Mouse (Mus musculus) liver, embryonic 16.5 days (tissue): ENCODE measurements around the gene Plekhm3. TPM values are rescaled to one million over a fixed set of nuclear protein-coding genes. Genes with fewer than 3 reads are reported as not detected.
A peak's percentile ranks its signal among the peaks of the same experiment; 100 is the strongest.

Experiments used
- ATAC-seq: fragments of 200-750 bp; cut with Nextera tagmentation; 2 replicates; pipeline ENCODE4 v1.8.0; 2017; ENCODE audit warnings: low read depth, mild to moderate bottlenecking, moderate number of reproducible peaks, moderate library complexity
- H3K27ac ChIP-seq: fragments of 300-500 bp; sonication (generic); 2 replicates; pipeline ENCODE4 v1.5.1; 2014; ENCODE audit warnings: mild to moderate bottlenecking, low read length
- H3K27me3 ChIP-seq: fragments of 300-500 bp; sonication (generic); 2 replicates; pipeline ENCODE4 v1.6.1; 2014; ENCODE audit warnings: low read depth, low read length, mixed read lengths; ENCODE audit not compliant: control insufficient read depth, insufficient read depth
- H3K36me3 ChIP-seq: fragments of 300-500 bp; sonication (generic); 2 replicates; pipeline ENCODE4 v1.6.1; 2014; ENCODE audit warnings: mild to moderate bottlenecking; ENCODE audit not compliant: control insufficient read depth, insufficient read depth
- H3K4me1 ChIP-seq: fragments of 300-500 bp; sonication (generic); 2 replicates; pipeline ENCODE4 v1.6.1; 2014; ENCODE audit warnings: low read depth, low read length, mixed read lengths; ENCODE audit not compliant: control insufficient read depth
- H3K4me2 ChIP-seq: fragments of 300-500 bp; sonication (generic); 2 replicates; pipeline ENCODE4 v1.6.1; 2014; ENCODE audit warnings: low read depth, low read length, mixed read lengths
- H3K4me3 ChIP-seq: fragments of 300-500 bp; sonication (generic); 2 replicates; pipeline ENCODE4 v1.5.1; 2014; ENCODE audit warnings: low read depth, mild to moderate bottlenecking, low read length
- H3K9ac ChIP-seq: fragments of 300-500 bp; sonication (generic); 2 replicates; pipeline ENCODE4 v1.6.1; 2014; ENCODE audit warnings: low read depth, low read length
- H3K9me3 ChIP-seq: fragments of 300-500 bp; sonication (generic); replicated peaks from 2 replicates; pipeline ENCODE4 v1.6.1; 2016; ENCODE audit warnings: low read length; ENCODE audit not compliant: control insufficient read depth
- WGBS: fragments of 180-500 bp; shearing (Covaris S2); extraction: QIAGEN DNeasy Blood & Tissue Kit; methylation state at CpG from one replicate; pipeline ENCODE4 v1.1.7; 2014; ENCODE audit not compliant: insufficient replicate concordance; 5-methylcytosine and 5-hydroxymethylcytosine counted together
- polyA plus RNA-seq: library from polyadenylated mRNA; unstranded; fragments of >200 nt; fragmentation: Nextera tagmentation; extraction: Ambion mirVana; gene quantifications from 2 replicates; pipeline ENCODE4 v1.2.1, GENCODE M21; 2015

Plekhm3 gene
- polyA plus RNA-seq, 1 experiment from 2014 or later: 2.5 TPM

DNA sequence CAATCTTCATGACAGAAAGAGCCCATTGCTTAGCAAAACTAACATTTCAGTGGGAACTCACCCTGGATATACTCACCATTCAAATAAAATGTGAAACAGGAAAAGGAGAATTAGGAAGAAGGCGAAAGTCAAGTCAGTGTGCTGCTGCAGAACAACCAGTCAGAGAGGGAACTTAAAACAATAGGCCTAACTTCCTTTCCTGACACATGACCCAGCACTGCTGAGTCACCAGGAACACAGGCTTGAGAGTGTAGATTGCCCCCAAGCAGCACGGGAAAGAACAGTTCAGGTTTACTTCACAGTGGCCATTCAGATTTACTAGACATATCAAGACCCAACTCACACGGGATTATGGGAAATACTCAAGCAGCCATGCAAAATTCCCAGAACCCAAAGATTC, 80.3 kb downstream of the Plekhm3 start:
- no peak overlapping the region for H3K4me2 ChIP-seq
- H3K4me3 ChIP-seq: no peak overlapping the region
- H3K36me3 ChIP-seq: no peaks in the 10 kb centered on the region
- no peak overlapping the region for H3K9ac ChIP-seq
- 20% methylated on average over 3 of the region's 3 CpGs for WGBS
- H3K4me1 ChIP-seq: no peaks in the 10 kb centered on the region
- no peaks in the 10 kb centered on the region for H3K9me3 ChIP-seq
- no peaks in the 10 kb centered on the region for H3K27me3 ChIP-seq
- no peak overlapping the region for H3K27ac ChIP-seq
- ATAC-seq: peak; percentile 39; the same call in 1 of the 2 replicates

GRCm38 (mm10) chr1:64875712-64876111, 80.9 kb downstream of the Plekhm3 start:
- no peaks in the 10 kb centered on the region for H3K4me1 ChIP-seq
- H3K27ac ChIP-seq: no peak overlapping the region
- H3K9ac ChIP-seq: no peak overlapping the region
- H3K4me2 ChIP-seq: no peak overlapping the region
- no peaks in the 10 kb centered on the region for H3K9me3 ChIP-seq
- ATAC-seq: no peak
- no peaks in the 10 kb centered on the region for H3K27me3 ChIP-seq
- H3K4me3 ChIP-seq: no peak overlapping the region
- 53% methylated on average over 5 of the region's 5 CpGs for WGBS
- H3K36me3 ChIP-seq: no peaks in the 10 kb centered on the region

DNA sequence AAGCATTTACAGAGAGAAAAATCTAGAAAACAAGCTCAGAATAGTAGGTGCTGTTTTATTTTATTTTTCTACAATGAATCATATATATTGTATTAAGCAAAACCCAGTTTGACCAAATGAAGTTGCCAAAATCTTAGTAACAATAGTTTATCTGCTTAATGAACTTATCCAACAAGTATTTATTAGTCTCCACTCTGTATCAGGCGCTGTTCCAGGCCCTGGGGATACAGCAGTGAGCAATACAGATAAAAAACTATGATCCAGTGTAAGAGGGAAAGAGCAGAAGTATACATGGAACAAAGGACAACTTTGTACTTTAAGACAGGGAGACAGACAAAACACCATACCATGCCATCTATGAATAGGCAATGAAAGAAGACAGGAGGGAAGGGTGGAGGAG, 81.5 kb downstream of the Plekhm3 start:
- 76% methylated on average over 1 of the region's 1 CpGs for WGBS
- Histone ChIP-seq H3K27ac (no peak overlapping the region), H3K4me1 (no peaks in the 10 kb centered on the region), H3K9ac (no peak overlapping the region), H3K4me2 (no peak overlapping the region), H3K4me3 (no peak overlapping the region), H3K36me3 (no peaks in the 10 kb centered on the region), H3K27me3 (no peaks in the 10 kb centered on the region), H3K9me3 (no peaks in the 10 kb centered on the region)
- no peak for ATAC-seq

GRCm38 (mm10) chr1:64871956-64872355, 84.7 kb downstream of the Plekhm3 start:
- H3K9ac ChIP-seq: no peak overlapping the region
- no peak for ATAC-seq
- no peak overlapping the region for H3K4me3 ChIP-seq
- H3K36me3 ChIP-seq: no peaks in the 10 kb centered on the region
- H3K9me3 ChIP-seq: no peaks in the 10 kb centered on the region
- H3K4me1 ChIP-seq: no peaks in the 10 kb centered on the region
- no peaks in the 10 kb centered on the region for H3K27me3 ChIP-seq
- H3K27ac ChIP-seq: no peak overlapping the region
- 69% methylated on average over 5 of the region's 5 CpGs for WGBS
- no peak overlapping the region for H3K4me2 ChIP-seq

DNA sequence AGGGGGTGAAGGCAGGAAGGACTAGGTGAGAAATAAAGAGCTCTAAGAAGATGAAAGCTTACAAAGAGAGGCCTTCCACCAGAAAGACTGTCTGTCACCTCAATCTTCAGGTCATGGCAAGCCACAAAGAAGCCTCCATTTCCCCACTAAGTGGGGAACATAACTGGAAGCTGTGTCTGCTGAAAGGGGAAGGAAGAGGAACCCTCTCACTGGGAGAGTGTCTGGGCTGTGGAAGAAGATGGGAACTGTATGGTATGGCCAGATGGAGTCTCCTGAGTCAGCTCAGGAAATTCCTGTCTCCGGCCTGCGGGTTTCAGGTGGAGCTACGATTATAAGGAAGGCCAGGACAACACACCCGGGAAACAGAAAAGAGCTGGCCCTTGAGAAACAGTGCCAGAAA, 88.9 kb downstream of the Plekhm3 start:
- H3K9ac ChIP-seq: no peak overlapping the region
- ATAC-seq: no peak

DNA sequence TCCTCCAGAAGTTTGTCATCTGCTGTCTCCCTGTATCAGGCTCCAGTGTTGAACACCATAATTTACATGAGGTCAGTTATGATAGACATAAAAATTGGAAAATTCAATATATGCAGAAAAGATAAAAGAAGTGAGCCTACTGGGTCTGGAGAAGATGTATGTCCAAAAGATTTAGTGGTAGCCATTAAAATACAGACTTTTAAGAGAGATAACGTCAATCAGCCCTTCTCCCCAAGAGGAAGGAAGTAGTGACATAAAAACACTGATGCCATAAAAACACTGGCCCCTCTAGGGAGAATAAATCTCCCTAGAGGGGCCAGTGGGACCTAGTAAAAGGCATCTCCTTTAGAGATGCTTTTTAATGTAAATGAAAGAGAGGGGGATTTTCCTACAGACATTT, 90.5 kb downstream of the Plekhm3 start:
- H3K4me2 ChIP-seq: no peak overlapping the region
- no peaks in the 10 kb centered on the region for H3K36me3 ChIP-seq
- H3K9me3 ChIP-seq: no peaks in the 10 kb centered on the region
- H3K27ac ChIP-seq: no peak overlapping the region
- no peak for ATAC-seq
- no peaks in the 10 kb centered on the region for H3K4me1 ChIP-seq
- H3K9ac ChIP-seq: no peak overlapping the region
- H3K27me3 ChIP-seq: no peaks in the 10 kb centered on the region
- H3K4me3 ChIP-seq: no peak overlapping the region
- WGBS: 13% methylated on average over 1 of the region's 1 CpGs

More for the DNA sequence above, 88.9 kb downstream of the Plekhm3 start:
- no peaks in the 10 kb centered on the region for H3K27me3 ChIP-seq
- no peaks in the 10 kb centered on the region for H3K9me3 ChIP-seq
- 37% methylated on average over 4 of the region's 4 CpGs for WGBS
- no peak overlapping the region for H3K4me2 ChIP-seq
- no peaks in the 10 kb centered on the region for H3K4me1 ChIP-seq
- H3K27ac ChIP-seq: no peak overlapping the region
- H3K36me3 ChIP-seq: no peaks in the 10 kb centered on the region
- no peak overlapping the region for H3K4me3 ChIP-seq

- Histone ChIP-seq H3K36me3 (no peaks in the 10 kb centered on the region), H3K9ac (no peak overlapping the region), H3K4me3 (no peak overlapping the region), H3K4me1 (no peaks in the 10 kb centered on the region), H3K4me2 (no peak overlapping the region), H3K27me3 (no peaks in the 10 kb centered on the region), H3K9me3 (no peaks in the 10 kb centered on the region), H3K27ac (no peak overlapping the region)
- no peak for ATAC-seq
- 77% methylated on average over 11 of the region's 11 CpGs for WGBS
Measured at GRCm38 (mm10) chr1:64860235-64860920, 96.2 kb downstream of the Plekhm3 start.

DNA sequence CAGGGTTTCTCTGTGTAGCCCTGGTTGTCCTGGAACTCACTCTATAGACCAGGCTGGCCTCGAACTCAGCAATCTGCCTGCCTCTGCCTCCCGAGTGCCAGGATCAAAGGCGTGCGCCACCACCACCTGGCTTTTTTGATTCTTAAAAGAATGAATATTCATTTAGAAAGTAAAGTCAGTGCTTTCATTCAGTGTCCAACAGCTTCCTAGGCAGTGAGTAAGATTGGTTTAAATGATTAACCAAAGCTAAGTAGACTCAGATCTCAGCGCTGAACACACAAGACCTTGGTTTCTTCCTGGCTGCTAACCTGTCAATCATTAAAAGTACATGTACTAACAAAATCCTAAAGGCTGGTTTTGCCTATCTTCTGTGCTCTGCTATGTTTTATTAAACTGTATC, 96.8 kb downstream of the Plekhm3 start:
- Histone ChIP-seq H3K4me1 (no peaks in the 10 kb centered on the region), H3K9me3 (no peaks in the 10 kb centered on the region), H3K9ac (no peak overlapping the region), H3K27me3 (no peaks in the 10 kb centered on the region), H3K4me3 (no peak overlapping the region), H3K27ac (no peak overlapping the region), H3K4me2 (0 out of 2 replicates have a peak overlapping the region, but pooled peaks have one; percentile 12), H3K36me3 (no peaks in the 10 kb centered on the region)
- WGBS: 78% methylated on average over 5 of the region's 5 CpGs
- ATAC-seq: peak; percentile 58

DNA sequence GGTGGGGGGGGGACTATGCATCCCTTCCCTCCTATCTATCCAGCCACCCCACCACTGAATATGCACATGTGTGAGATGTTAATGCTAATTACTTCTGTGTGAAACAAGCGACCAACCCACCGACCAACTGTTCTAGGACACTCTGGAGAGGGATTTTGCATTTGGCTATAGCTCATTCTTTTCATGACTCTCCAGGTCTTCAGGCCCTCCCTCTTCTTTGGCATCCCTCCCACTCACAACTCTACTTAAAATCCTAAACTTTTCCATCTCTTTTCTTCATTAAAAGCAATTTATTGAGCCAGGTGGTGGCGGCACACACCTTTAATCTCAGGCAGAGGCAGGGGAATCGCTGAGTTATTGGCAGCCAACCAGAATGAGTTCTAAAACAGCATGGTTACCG, 101.8 kb downstream of the Plekhm3 start:
- H3K4me3 ChIP-seq: no peak overlapping the region
- H3K9ac ChIP-seq: no peak overlapping the region
- no peak overlapping the region for H3K4me2 ChIP-seq
- no peak for ATAC-seq
- H3K4me1 ChIP-seq: no peaks in the 10 kb centered on the region
- H3K36me3 ChIP-seq: no peaks in the 10 kb centered on the region
- no peaks in the 10 kb centered on the region for H3K9me3 ChIP-seq
- H3K27ac ChIP-seq: no peak overlapping the region
- H3K27me3 ChIP-seq: no peaks in the 10 kb centered on the region
- WGBS: 64% methylated on average over 5 of the region's 5 CpGs
